Mouse (Mus musculus): Measurements from ENCODE around the gene Cbll1. TPM values are rescaled to one million over a fixed set of nuclear protein-coding genes. Genes with fewer than 3 reads are reported as not detected.

The Cbll1 gene
- total RNA-seq (2021): 10 to 100 TPM; 12.0 to 12.3 TPM
- long read RNA-seq, experiment 1, transcript Cbll1-203 (6 exons, 3,900 nt): major isoform, 7 of 10 reads
- long read RNA-seq, experiment 1, partial matches to known transcripts: 0 of 10 reads
- long read RNA-seq, experiment 1, other reads (novel, unspliced or antisense): 2 of 10 reads
- long read RNA-seq, experiment 2, transcript Cbll1-203 (6 exons, 3,900 nt): major isoform, 10 of 13 reads
- long read RNA-seq, experiment 2, partial matches to known transcripts: 1 of 13 reads
- long read RNA-seq, experiment 2, other reads (novel, unspliced or antisense): 1 of 13 reads

- no peak for TF ChIP-seq CTCF (IDR thresholded peaks at IDR 0.05)
- intact Hi-C loops (cut with DNase I): loop anchor here (2.0 to 5.0 kb wide), 2 partner anchors 135 to 448 kb away; partner anchors contain the start of gene Bcap29
Measured at GRCm38 (mm10) chr12:31499314-31500131, at the start of gene Cbll1. Cbll1 (minus strand) TSS chr12:31499616.

GRCm38 (mm10) chr12:31546061-31546460, 46.6 kb upstream of the Cbll1 start:
- no peak for DNase-seq
- no peak for TF ChIP-seq CTCF (IDR thresholded peaks at IDR 0.05)
- no peak overlapping the region for H3K4me3 ChIP-seq
- intact Hi-C loops (cut with DNase I): no loop called here
- H3K27ac ChIP-seq: no peak overlapping the region

More at GRCm38 (mm10) chr12:31499314-31500131, at the start of gene Cbll1:
- DNase-seq: peak; percentile 97
- peak within 1 kb of the TSS; percentile 84 for H3K4me3 ChIP-seq
- H3K27ac ChIP-seq: peak within 1 kb of the TSS; percentile 98

- H3K27ac ChIP-seq: no peak overlapping the region
- TF ChIP-seq CTCF (IDR thresholded peaks at IDR 0.05): no peak
- H3K4me3 ChIP-seq: no peak overlapping the region
- no peak for DNase-seq
- intact Hi-C loops (cut with DNase I): no loop called here
Measured at GRCm38 (mm10) chr12:31545219-31545618, 45.8 kb upstream of the Cbll1 start.

GRCm38 (mm10) chr12:31541541-31541940, 42.1 kb upstream of the Cbll1 start:
- intact Hi-C loops (cut with DNase I): no loop called here
- TF ChIP-seq CTCF (IDR thresholded peaks at IDR 0.05): no peak
- no peak overlapping the region for H3K4me3 ChIP-seq
- DNase-seq: no peak
- H3K27ac ChIP-seq: no peak overlapping the region

- no peak for TF ChIP-seq CTCF (IDR thresholded peaks at IDR 0.05)
- intact Hi-C loops (cut with DNase I): no loop called here
- no peak overlapping the region for H3K27ac ChIP-seq
- H3K4me3 ChIP-seq: no peak overlapping the region
- no peak for DNase-seq
Measured at GRCm38 (mm10) chr12:31539783-31540182, 40.4 kb upstream of the Cbll1 start.

- peak overlapping the region; percentile 69 for H3K27ac ChIP-seq
- no peak for TF ChIP-seq CTCF (IDR thresholded peaks at IDR 0.05)
- intact Hi-C loops (cut with DNase I): no loop called here
- peak overlapping the region; percentile 7; the same call in 1 of the 2 replicates for H3K4me3 ChIP-seq
- DNase-seq: peak; percentile 76
Measured at GRCm38 (mm10) chr12:31537515-31538230, 38.3 kb upstream of the Cbll1 start.

- Histone ChIP-seq H3K4me3 (no peak overlapping the region), H3K27ac (no peak overlapping the region)
- no peak for TF ChIP-seq CTCF (IDR thresholded peaks at IDR 0.05)
- intact Hi-C loops (cut with DNase I): no loop called here
- no peak for DNase-seq
Measured at GRCm38 (mm10) chr12:31534060-31534843, 34.8 kb upstream of the Cbll1 start.

GRCm38 (mm10) chr12:31533218-31533908, 33.9 kb upstream of the Cbll1 start:
- no peak for TF ChIP-seq CTCF (IDR thresholded peaks at IDR 0.05)
- Histone ChIP-seq H3K4me3 (no peak overlapping the region), H3K27ac (no peak overlapping the region)
- DNase-seq: no peak
- intact Hi-C loops (cut with DNase I): no loop called here

- no peak overlapping the region for H3K4me3 ChIP-seq
- no peak overlapping the region for H3K27ac ChIP-seq
Measured at GRCm38 (mm10) chr12:31532054-31532453, 32.6 kb upstream of the Cbll1 start.

GRCm38 (mm10) chr12:31527407-31527806, 28.0 kb upstream of the Cbll1 start:
- intact Hi-C loops (cut with DNase I): no loop called here
- no peak for DNase-seq
- H3K4me3 ChIP-seq: no peak overlapping the region
- no peak for TF ChIP-seq CTCF (IDR thresholded peaks at IDR 0.05)
- H3K27ac ChIP-seq: no peak overlapping the region

More at GRCm38 (mm10) chr12:31532054-31532453, 32.6 kb upstream of the Cbll1 start:
- DNase-seq: no peak
- TF ChIP-seq CTCF (IDR thresholded peaks at IDR 0.05): no peak
- intact Hi-C loops (cut with DNase I): no loop called here

- DNase-seq: no peak
- Histone ChIP-seq H3K27ac (no peak overlapping the region), H3K4me3 (no peak overlapping the region)
- intact Hi-C loops (cut with DNase I): no loop called here
- no peak for TF ChIP-seq CTCF (IDR thresholded peaks at IDR 0.05)
Measured at GRCm38 (mm10) chr12:31521371-31521770, 22.0 kb upstream of the Cbll1 start.

Data from gastrocnemius, adult 2 months (tissue).